Mouse (Mus musculus): Measurements from ENCODE around the gene Pgm1. TPM values are rescaled to one million over a fixed set of nuclear protein-coding genes. Genes with fewer than 3 reads are reported as not detected.
A peak's percentile ranks its signal among the peaks of the same experiment; 100 is the strongest.

Gene Pgm1
- polyA plus RNA-seq, 1 experiment from 2014 or later = 86.5 TPM

DNA sequence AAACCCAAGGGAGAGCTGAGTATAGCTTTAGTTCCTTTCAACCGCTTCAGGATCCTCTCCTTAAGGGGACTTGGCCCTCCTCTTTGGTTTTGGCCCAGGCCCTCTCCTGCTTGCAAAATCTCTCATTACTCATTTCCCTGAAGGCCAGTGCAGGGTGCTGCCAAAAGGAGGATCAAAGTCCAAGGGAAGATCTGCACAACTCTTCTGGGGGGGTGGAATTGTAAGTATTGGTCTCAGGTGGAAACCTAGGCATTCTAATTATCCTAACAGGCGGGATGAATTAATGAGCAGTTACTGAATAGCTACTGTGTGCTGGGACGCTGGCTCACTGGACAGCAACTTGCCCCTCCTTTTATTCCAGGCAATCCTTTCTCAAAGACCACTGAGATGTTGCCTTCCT, 82.3 kb downstream of the Pgm1 start:
- WGBS = 43% methylated on average over 3 of the region's 3 CpGs
- ATAC-seq (ENCODE audit: low read depth) = no peak
- no peaks in the 10 kb centered on the region for H3K9me3 ChIP-seq (ENCODE audit: control insufficient read depth, low read length)
- H3K27me3 ChIP-seq (ENCODE audit: control insufficient read depth, insufficient read depth, low read length) = no peaks in the 10 kb centered on the region
- no peak overlapping the region for H3K4me2 ChIP-seq (ENCODE audit: low read depth, low read length)
- H3K4me3 ChIP-seq (ENCODE audit: low read depth, low read length) = no peak overlapping the region
- no peak overlapping the region for H3K27ac ChIP-seq (ENCODE audit: low read depth, low read length)
- H3K9ac ChIP-seq (replicated peaks; ENCODE audit: low read depth, low read length) = no peak overlapping the region
- H3K4me1 ChIP-seq (ENCODE audit: control insufficient read depth, insufficient read depth, low read length) = no peaks in the 10 kb centered on the region
- H3K36me3 ChIP-seq (ENCODE audit: control insufficient read depth, insufficient read depth, low read length) = no peaks in the 10 kb centered on the region

DNA sequence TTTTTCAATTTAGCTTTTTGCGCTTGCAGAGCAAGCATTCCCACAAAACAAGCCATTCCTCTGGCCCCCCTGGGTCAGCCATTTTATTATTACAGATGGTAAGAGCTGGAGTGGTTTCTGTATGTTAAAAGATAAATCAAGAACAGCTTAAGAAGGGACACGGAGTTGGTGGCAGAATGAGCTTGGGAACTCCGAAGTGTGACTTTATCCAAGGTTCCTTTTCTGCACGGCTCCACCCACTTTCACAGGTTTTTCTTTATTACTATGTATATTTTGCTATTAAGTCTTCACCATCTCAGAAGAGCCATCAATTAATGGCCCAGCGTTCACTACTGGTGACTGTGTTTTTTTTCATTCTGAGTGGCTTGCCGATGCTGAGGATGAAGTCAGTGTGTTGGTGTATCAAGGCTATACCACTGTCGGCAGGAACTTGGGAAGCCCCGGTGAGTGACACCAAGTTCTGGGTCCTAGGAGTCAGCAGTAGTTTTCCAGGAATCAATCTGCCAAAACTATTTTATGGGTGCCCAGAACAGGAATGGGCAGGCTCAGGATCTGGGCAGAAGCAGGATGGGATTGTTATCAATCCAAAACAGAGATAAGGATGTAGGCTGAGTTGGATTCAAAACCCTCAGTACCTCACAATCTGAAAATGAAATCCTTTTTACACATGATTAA, 83.3 kb downstream of the Pgm1 start:
- Histone ChIP-seq H3K9ac (replicated peaks; ENCODE audit: low read depth, low read length) (no peak overlapping the region), H3K4me3 (ENCODE audit: low read depth, low read length) (no peak overlapping the region), H3K27me3 (ENCODE audit: control insufficient read depth, insufficient read depth, low read length) (no peaks in the 10 kb centered on the region), H3K36me3 (ENCODE audit: control insufficient read depth, insufficient read depth, low read length) (no peaks in the 10 kb centered on the region), H3K4me2 (ENCODE audit: low read depth, low read length) (no peak overlapping the region), H3K27ac (ENCODE audit: low read depth, low read length) (no peak overlapping the region), H3K9me3 (ENCODE audit: control insufficient read depth, low read length) (no peaks in the 10 kb centered on the region), H3K4me1 (ENCODE audit: control insufficient read depth, insufficient read depth, low read length) (no peaks in the 10 kb centered on the region)
- 76% methylated on average over 8 of the region's 8 CpGs for WGBS
- ATAC-seq (ENCODE audit: low read depth) = no peak

DNA sequence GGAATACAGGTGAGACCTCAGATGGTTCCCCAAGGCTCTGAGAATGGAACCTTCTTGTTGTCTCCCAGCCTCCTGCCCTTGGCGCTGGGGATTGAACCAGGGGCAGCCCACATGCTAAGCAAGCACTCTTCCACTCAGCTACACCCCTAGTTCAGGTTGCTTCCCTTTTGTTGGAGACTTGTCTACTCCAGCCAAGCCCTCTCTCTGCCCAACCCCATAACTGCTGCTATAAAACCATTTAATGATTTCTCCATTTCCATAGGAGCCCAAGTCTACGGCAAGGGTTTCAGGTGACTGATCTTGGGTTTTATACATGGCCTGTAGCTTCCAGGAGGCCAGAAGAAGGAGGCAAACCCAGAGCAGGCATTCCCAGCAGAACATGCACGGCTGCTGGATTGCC, 98.6 kb downstream of the Pgm1 start:
- no peaks in the 10 kb centered on the region for H3K9me3 ChIP-seq (ENCODE audit: control insufficient read depth, low read length)
- H3K36me3 ChIP-seq (ENCODE audit: control insufficient read depth, insufficient read depth, low read length) = no peaks in the 10 kb centered on the region
- H3K4me1 ChIP-seq (ENCODE audit: control insufficient read depth, insufficient read depth, low read length) = no peaks in the 10 kb centered on the region
- no peak overlapping the region for H3K27ac ChIP-seq (ENCODE audit: low read depth, low read length)
- H3K9ac ChIP-seq (replicated peaks; ENCODE audit: low read depth, low read length) = no peak overlapping the region
- no peak for ATAC-seq (ENCODE audit: low read depth)
- no peaks in the 10 kb centered on the region for H3K27me3 ChIP-seq (ENCODE audit: control insufficient read depth, insufficient read depth, low read length)
- no peak overlapping the region for H3K4me2 ChIP-seq (ENCODE audit: low read depth, low read length)
- no peak overlapping the region for H3K4me3 ChIP-seq (ENCODE audit: low read depth, low read length)
- 52% methylated on average over 3 of the region's 3 CpGs for WGBS

DNA sequence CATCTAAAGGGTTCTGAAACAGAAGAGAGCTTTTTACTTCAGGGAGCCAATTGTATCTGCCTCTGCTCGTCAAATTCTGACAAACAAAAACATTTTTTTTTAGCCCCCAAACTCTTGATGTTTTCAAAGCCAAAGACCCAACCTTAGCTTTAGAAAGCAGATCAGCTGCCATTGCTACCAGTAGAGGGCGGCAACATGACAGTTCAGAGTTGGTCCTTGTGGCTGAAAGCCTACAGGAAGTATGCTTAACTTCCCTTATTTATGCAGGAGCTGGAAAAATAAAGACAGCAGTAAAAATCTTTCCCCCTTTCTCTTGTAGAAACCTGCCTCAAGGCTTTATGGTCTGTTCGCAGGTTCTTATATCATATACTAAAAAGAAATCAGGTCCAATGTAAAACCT, 99.4 kb downstream of the Pgm1 start:
- 15% methylated on average over 3 of the region's 3 CpGs for WGBS
- Histone ChIP-seq H3K27me3 (ENCODE audit: control insufficient read depth, insufficient read depth, low read length) (no peaks in the 10 kb centered on the region), H3K27ac (ENCODE audit: low read depth, low read length) (no peak overlapping the region), H3K36me3 (ENCODE audit: control insufficient read depth, insufficient read depth, low read length) (no peaks in the 10 kb centered on the region), H3K9ac (replicated peaks; ENCODE audit: low read depth, low read length) (no peak overlapping the region), H3K4me1 (ENCODE audit: control insufficient read depth, insufficient read depth, low read length) (no peaks in the 10 kb centered on the region), H3K9me3 (ENCODE audit: control insufficient read depth, low read length) (no peaks in the 10 kb centered on the region), H3K4me3 (ENCODE audit: low read depth, low read length) (no peak overlapping the region), H3K4me2 (ENCODE audit: low read depth, low read length) (no peak overlapping the region)
- no peak for ATAC-seq (ENCODE audit: low read depth)

DNA sequence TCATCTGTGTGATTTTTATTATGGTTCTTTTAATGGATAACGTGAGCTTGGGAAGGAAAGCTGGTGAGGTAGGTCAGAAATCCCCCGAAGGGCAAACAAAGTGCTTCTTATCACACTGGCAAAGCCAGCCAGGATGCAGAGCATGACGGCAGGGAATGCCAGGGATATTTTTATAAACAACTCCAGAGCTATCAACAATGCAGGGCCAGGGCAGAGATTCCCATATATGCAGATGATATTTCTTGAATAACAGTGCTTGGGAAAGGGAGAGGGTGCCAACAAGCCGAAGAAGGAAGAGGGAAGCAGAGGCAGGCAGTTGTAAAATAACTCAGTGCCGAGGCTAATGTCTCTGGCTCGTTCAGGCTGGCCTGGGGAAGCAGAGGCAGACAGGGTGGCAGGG, 102.1 kb downstream of the Pgm1 start:
- no peaks in the 10 kb centered on the region for H3K36me3 ChIP-seq (ENCODE audit: control insufficient read depth, insufficient read depth, low read length)
- no peak overlapping the region for H3K27ac ChIP-seq (ENCODE audit: low read depth, low read length)
- ATAC-seq (ENCODE audit: low read depth) = no peak
- H3K9me3 ChIP-seq (ENCODE audit: control insufficient read depth, low read length) = no peaks in the 10 kb centered on the region
- no peak overlapping the region for H3K9ac ChIP-seq (replicated peaks; ENCODE audit: low read depth, low read length)
- H3K4me3 ChIP-seq (ENCODE audit: low read depth, low read length) = no peak overlapping the region
- H3K4me2 ChIP-seq (ENCODE audit: low read depth, low read length) = no peak overlapping the region
- H3K4me1 ChIP-seq (ENCODE audit: control insufficient read depth, insufficient read depth, low read length) = no peaks in the 10 kb centered on the region
- no peaks in the 10 kb centered on the region for H3K27me3 ChIP-seq (ENCODE audit: control insufficient read depth, insufficient read depth, low read length)
- 70% methylated on average over 6 of the region's 6 CpGs for WGBS

DNA sequence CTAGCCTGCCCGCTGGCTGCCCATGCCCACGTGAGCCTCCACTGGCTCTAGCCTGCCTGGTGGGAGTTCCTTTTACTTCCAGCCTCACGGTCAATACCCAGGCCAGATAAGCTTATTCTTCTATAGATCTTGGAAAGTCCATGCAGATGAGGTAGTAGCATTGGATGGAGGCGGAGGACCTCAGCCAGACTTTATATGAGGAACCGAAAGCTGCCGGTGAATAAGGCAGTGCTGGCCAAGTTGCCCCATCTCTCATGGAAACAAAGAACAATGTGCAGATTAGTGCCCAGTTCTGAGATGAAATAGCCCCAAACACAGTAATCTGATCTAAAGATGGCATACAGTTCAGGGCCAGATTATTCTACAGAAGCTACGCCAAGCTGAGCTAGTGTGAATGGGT, 103.4 kb downstream of the Pgm1 start:
- H3K9ac ChIP-seq (replicated peaks; ENCODE audit: low read depth, low read length) = no peak overlapping the region
- 94% methylated on average over 7 of the region's 7 CpGs for WGBS
- H3K4me3 ChIP-seq (ENCODE audit: low read depth, low read length) = no peak overlapping the region
- no peaks in the 10 kb centered on the region for H3K27me3 ChIP-seq (ENCODE audit: control insufficient read depth, insufficient read depth, low read length)
- no peak for ATAC-seq (ENCODE audit: low read depth)
- H3K4me1 ChIP-seq (ENCODE audit: control insufficient read depth, insufficient read depth, low read length) = no peaks in the 10 kb centered on the region
- H3K27ac ChIP-seq (ENCODE audit: low read depth, low read length) = no peak overlapping the region
- no peaks in the 10 kb centered on the region for H3K36me3 ChIP-seq (ENCODE audit: control insufficient read depth, insufficient read depth, low read length)
- no peak overlapping the region for H3K4me2 ChIP-seq (ENCODE audit: low read depth, low read length)
- H3K9me3 ChIP-seq (ENCODE audit: control insufficient read depth, low read length) = no peaks in the 10 kb centered on the region

DNA sequence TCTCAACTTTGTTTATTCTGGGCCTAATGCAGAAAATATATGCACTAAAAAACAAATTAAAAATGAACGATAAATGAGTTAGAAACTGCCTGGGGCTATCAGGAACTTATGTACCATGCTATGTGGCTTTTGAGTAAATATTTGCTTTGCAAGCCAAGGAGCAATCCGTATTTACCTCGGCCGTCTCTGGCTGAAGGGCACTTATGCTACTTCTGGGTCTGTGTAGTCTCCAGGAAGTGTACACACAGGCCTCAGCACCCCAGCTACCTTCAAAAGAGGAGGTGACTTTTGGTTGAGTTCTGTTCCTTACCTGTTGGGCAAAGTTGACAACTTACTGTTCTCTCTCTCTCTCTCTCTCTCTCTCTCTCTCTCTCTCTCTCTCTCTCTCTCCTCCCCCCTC, 104.7 kb downstream of the Pgm1 start:
- Histone ChIP-seq H3K4me3 (ENCODE audit: low read depth, low read length) (no peak overlapping the region), H3K9me3 (ENCODE audit: control insufficient read depth, low read length) (no peaks in the 10 kb centered on the region), H3K27ac (ENCODE audit: low read depth, low read length) (no peak overlapping the region), H3K4me2 (ENCODE audit: low read depth, low read length) (no peak overlapping the region), H3K4me1 (ENCODE audit: control insufficient read depth, insufficient read depth, low read length) (no peaks in the 10 kb centered on the region), H3K36me3 (ENCODE audit: control insufficient read depth, insufficient read depth, low read length) (no peaks in the 10 kb centered on the region), H3K9ac (replicated peaks; ENCODE audit: low read depth, low read length) (no peak overlapping the region), H3K27me3 (ENCODE audit: control insufficient read depth, insufficient read depth, low read length) (no peaks in the 10 kb centered on the region)
- 83% methylated on average over 4 of the region's 4 CpGs for WGBS
- no peak for ATAC-seq (ENCODE audit: low read depth)

DNA sequence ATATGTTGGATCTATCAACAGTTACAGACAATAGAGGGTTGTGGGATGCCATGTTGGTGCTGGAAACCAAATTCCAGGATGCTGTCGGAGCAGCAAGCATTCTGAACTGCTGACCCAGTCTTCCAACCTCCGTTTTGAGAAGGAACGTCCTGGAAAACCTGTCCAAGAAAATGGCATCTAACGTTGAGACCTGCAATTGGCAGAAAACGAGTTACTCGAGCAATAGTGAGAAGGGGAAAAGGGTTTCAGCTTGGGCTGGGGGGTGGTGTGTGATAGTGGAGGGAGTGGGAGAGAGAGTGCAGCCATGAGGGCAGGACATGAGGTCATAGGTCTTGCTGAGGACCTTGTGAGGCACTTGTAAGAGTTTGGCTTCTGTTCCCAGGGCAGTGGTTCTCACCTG, 105.8 kb downstream of the Pgm1 start:
- H3K9ac ChIP-seq (replicated peaks; ENCODE audit: low read depth, low read length) = no peak overlapping the region
- no peaks in the 10 kb centered on the region for H3K36me3 ChIP-seq (ENCODE audit: control insufficient read depth, insufficient read depth, low read length)
- H3K27me3 ChIP-seq (ENCODE audit: control insufficient read depth, insufficient read depth, low read length) = no peaks in the 10 kb centered on the region
- H3K4me3 ChIP-seq (ENCODE audit: low read depth, low read length) = no peak overlapping the region
- H3K27ac ChIP-seq (ENCODE audit: low read depth, low read length) = no peak overlapping the region
- H3K9me3 ChIP-seq (ENCODE audit: control insufficient read depth, low read length) = no peaks in the 10 kb centered on the region
- ATAC-seq (ENCODE audit: low read depth) = no peak
- no peak overlapping the region for H3K4me2 ChIP-seq (ENCODE audit: low read depth, low read length)
- WGBS = 83% methylated on average over 6 of the region's 6 CpGs
- no peaks in the 10 kb centered on the region for H3K4me1 ChIP-seq (ENCODE audit: control insufficient read depth, insufficient read depth, low read length)

DNA sequence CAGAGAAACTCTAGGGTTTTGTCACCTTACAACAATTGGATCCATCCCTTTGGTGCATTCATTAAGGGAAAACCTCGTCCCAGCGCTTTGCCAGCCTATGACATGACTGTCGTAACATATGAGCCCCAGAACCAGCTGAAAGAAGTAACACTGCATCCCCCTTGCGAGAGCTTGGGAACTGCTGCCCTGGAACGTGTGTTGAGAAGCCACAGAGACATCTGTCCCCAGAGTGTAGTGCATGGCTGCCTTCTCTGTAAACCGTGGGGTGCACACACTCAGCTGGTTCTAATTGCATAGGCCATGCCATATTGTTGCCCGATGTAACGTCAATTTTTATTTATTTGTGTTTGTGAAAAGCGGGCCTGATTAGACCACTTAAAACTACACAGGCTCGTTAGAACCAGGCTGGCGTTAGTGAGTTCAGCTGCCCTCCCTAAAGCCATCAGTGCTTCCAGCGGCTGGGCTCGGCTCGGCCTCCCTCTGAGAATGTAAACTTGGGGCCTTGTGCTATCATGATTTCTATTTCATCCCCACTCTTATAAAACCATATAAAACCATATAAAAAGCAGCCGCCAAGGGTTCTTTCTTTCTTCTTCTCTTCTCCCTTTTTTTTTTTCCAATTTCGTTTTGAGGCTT, 106.8 kb downstream of the Pgm1 start:
- no peak overlapping the region for H3K4me2 ChIP-seq (ENCODE audit: low read depth, low read length)
- no peak overlapping the region for H3K27ac ChIP-seq (ENCODE audit: low read depth, low read length)
- no peaks in the 10 kb centered on the region for H3K9me3 ChIP-seq (ENCODE audit: control insufficient read depth, low read length)
- no peaks in the 10 kb centered on the region for H3K27me3 ChIP-seq (ENCODE audit: control insufficient read depth, insufficient read depth, low read length)
- H3K36me3 ChIP-seq (ENCODE audit: control insufficient read depth, insufficient read depth, low read length) = no peaks in the 10 kb centered on the region
- ATAC-seq (ENCODE audit: low read depth) = peak; percentile 60; the same call in 1 of the 2 replicates
- H3K9ac ChIP-seq (replicated peaks; ENCODE audit: low read depth, low read length) = no peak overlapping the region
- 27% methylated on average over 16 of the region's 16 CpGs for WGBS
- no peaks in the 10 kb centered on the region for H3K4me1 ChIP-seq (ENCODE audit: control insufficient read depth, insufficient read depth, low read length)
- H3K4me3 ChIP-seq (ENCODE audit: low read depth, low read length) = no peak overlapping the region

Measured in neural tube, embryonic 14.5 days (tissue).